Mouse (Mus musculus): ENCODE measurements around the gene Foxp1.
A peak's percentile ranks its signal among the peaks of the same experiment; 100 is the strongest.

Foxp1 gene

DNA sequence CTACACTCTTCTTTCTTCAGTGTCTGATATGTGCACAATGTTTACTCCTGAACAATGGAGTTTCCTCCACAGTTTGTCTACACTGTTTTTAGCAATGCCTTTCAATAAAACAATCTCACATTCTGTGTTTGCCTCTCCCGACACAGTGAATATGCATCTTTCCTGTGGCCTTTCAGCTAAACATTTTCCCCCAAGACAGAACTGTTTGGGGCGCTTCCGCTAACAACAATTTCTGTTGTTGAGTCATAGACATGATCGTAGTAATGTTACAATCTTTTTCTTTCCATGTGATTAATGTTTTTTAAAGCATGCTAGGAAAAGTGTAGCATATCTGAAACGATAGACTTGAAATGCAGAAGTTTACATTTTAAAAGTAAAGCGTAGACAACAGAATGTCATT is 194.4 kb downstream of the Foxp1 start:
- DNase-seq (ENCODE audit: low spot score) = no peak

DNA sequence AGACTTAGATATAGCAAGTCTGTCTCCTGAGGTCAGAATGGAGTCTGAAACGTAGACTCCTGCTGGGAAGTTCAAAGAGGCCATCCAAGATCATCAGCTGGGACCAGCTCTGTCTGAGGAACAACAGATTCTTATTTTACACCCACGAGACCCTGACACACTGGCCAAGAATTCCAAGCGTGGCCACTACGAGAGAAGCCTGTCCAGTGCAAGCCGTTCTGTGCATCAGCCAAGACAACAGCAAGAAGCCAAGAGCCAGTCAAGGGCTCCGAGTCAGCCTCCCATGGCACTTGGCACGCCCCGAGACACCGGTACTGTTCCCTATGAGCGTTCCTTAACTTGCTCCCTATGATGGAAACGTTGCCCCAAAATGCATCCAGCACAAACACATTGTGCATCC is 194.8 kb downstream of the Foxp1 start:
- DNase-seq (ENCODE audit: low spot score) = peak; percentile 38

DNA sequence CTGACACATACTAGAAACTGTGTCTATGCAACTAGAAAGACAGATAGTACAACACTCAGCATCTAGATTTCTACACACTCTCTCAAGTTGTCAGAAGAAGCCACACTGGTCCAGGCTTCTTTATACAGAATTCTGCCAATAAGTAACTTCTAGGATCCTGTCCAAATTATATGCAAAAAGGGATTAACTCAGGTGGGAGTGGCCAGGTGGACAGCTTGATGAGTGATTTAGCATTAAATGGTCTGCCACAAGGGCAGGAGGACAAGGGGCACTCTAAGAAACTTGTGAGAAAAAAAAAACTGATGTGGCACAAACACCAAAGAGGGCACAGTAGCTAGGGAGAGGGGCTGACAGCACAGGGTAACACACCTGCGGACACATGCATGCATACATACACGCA is 196.6 kb downstream of the Foxp1 start:
- no peak for DNase-seq (ENCODE audit: low spot score)

DNA sequence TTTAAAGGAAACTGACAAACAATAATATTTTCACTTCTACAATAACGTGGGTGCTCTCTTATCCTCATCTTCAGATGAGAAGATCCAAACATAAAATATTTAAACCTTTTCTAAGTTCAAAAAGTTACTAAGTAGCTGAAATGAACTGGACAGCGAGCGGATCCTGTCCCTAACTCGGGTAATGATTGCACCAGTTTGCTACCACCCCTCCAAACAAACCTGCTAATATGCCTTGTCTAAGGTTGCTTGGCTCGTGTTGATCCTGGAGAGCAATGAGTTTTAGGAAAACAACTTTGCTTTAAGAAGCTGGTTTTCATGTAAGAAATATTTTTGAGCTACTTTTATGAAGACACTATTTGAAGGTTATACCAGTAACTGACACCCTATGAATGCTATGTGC is 197.1 kb downstream of the Foxp1 start:
- DNase-seq (ENCODE audit: low spot score) = no peak

DNA sequence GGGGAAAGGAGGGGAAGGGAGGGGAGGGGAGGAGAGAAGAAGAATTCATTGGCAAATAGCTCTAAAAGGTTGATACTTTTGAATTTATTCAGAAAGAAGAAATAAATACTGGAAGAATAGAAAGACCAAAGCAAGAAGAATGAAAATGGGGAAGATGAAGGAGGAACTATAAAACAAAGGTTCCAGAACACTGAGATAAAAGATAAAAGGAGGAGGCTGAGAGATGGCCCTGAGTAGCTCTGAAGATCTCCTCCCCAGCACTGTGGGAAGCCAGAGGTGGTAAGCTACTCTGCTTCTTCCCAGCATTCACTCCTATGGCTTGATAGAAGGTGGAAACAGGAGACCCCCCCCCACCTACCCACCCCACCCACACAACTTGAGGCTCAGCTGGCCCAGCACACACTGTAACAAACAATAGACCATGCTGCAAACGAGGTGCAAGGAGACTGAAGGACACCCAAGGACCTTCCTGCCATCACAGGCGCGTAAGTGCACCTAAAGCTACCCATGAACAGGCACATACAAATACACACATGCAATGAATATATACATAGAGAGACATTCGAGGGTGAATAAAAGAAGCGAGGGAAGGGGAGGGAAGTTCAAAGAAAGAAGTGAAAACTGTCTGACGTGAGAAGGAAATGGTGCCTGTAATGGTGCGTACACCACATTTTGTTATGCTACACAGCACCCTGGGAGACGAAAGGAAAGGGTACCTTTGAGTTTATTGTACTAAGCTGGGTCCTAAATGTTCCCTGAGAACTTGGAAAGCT is 200.2 kb downstream of the Foxp1 start:
- DNase-seq (ENCODE audit: low spot score) = no peak

DNA sequence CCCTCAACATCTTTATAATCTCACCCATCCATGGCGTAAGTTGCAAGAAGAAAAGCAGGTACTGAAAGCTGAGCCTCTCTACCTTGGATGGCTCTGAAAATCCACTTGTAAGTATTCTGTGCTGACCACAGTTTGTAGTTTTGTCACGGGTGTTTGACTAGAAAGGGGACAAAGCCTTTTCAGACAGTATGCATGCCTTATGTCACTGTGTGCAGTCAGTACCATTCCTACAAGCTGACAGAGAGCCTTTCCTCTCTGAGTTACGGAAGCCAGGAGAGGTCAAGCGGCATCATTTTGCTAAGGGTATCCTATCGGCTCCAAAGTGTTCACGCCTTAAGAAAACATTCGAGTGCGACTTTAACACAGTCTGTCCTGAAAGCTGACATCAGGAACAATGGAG is 202.1 kb downstream of the Foxp1 start:
- no peak for DNase-seq (ENCODE audit: low spot score)

DNA sequence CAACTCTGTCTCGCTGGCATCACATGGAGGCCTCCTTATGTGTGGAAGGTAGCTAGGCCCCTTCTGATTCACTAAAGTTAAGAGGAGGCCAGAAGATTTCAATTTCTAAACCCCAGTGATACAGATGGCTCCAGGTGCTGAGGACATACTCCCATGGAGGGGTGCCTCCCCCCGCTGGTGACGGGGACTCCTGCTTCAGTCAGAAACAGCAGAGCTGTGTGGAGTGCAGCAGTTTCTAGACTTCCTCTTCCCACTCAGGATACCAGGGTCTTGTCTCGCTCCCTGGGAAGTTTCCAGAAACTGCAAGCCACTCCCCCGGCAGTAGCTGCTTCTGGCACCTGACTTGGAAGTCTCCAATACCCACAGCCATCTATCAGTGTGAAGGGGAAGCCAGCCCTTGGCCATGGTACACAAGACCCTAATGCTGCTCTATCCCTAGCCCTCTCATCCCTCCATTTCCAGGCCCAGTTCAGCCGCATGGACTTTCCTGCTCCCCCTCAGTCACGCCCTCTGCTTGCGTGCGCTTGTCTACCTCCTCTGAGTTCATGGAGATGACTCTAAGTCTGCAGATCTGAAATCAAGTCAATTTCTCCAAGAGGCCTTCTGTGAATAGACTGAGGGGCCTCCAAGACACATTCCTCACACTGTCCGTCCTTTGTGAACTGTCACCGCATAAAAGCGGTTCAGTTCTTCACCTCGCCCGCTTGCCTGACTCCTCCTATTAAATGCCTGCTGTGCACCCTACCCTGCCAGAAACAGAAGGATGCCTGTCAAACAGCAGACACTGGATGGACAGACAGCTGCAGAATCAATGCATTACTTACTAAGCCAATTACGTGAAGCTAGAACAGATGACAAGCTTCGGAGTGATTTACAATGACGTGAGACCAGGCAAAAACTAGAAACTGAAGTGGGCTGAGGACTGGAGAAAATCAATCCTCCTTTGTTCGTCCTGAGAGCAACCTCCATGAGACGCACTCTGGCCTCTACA is 202.8 kb downstream of the Foxp1 start:
- no peak for DNase-seq (ENCODE audit: low spot score)

DNA sequence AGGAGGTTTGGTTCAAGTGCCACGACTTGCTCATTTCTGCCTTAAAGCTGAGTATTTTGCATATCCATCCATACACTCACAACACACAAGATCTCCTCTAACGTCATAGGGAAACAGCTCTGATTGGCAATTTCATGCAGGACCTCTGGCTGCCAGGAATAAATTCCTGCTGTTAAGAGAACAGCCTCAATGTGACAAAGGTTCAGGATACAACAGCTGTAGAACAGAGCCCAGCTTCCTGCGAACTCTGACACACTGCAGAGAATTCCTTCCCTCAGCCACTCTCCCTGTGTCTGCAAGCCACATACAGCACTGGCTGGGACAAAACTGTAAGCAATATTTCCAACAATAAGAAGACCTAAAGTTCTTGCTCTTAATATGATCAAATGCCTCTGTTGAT is 207.8 kb downstream of the Foxp1 start:
- no peak for DNase-seq (ENCODE audit: low spot score)

DNA sequence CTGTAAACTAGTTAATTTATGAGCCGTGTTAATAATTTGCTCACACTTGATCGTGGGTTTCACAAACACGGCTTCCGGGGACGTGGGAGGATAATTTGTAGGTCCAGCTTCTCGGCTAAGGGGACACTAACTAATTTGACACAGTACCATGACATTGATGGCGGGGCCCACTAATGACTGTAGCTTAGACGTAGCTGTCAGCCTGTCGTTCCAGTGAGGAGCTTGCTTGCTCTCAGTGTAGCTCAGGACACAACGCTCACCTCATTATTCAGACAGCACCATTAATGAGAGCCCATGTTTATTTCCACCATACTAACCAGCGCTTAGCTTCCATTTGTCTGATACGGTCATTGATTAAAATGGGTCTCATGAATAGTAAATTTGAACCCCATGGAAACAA is 212.0 kb downstream of the Foxp1 start:
- DNase-seq (ENCODE audit: low spot score) = no peak

DNA sequence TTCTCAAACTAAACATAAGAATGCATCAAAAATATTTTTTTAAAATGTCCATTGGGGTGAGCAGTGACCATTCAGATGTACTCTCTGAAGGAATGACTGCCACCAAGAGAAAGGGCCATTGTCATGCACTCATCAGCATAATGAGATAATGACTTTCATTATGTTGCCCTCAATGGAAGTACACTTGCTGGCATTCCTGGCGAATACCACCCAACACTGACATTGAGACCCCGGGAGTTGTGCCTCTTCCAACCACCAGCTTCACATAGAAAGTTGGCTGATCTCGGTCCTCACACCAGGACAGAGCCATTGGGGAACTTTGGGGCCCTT is 212.4 kb downstream of the Foxp1 start:
- no peak for DNase-seq (ENCODE audit: low spot score)

DNA sequence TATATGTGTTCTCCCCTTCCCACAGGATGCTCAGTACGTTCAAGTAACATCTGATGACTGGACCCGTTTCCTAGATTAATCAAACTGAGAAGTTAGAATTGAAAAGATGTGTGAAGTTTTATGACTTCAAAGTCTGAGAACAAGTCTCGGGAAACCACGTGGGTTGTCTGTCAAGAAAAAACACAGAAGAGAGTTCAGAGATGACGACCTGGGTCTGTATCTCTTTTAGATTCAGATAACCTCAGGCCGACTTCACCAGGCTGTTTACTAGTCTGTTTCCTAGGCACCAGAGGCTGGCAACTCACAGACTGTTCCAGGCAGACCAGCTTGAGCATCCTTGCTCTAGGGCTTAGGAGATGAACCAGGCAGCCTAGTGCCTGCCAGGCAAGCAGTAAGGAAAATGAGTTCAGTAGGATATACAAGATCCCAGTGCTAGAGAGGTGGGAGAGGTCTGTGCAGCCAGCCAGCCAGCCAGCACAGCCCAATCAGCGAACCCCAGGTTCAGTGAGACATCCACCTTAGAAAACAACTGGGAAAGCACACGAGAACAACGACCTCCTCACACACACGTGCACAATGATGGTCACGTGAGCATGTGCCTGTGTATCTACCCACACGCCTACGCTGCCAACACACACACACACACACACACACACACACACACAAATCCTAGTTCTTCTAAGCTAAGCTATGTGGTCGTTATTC is 212.9 kb downstream of the Foxp1 start:
- DNase-seq (ENCODE audit: low spot score) = no peak

DNA sequence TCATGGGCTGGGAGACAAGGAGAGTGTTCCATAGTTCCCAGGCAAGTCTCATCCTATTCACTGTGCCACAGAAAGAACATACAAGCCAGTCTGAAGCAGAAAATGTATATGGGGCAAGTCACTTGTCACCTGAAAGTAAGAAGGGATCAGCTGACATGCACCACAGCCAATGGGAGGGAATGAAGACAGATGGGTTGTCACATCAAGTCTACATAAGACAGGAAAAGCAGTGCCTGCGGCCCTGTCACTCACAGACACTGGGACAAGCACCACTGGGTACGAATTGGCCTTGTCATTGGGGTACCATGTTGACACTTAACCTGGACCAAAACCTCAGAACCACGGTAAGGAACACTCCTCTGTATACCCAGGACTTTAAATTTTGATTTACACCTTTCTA is 216.8 kb downstream of the Foxp1 start:
- no peak for DNase-seq (ENCODE audit: low spot score)

DNA sequence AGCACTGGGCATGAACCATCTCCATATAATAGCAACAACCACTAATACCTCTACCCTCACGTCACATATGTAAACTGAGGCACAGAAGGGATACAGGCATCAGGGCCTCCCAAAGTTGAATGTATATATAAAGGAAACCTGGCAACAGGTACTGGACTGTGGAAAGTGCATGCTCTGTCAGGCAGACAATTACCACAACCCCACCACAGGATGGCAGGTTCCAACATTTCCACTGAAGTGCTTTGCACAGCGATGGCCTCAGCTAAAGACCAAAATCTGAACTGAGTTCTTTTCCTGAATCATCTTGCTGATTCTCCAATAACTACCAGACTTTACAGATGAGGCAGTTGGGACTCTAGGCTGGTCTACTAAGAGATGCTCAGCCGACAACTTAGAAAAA is 217.3 kb downstream of the Foxp1 start:
- DNase-seq (ENCODE audit: low spot score) = no peak

DNA sequence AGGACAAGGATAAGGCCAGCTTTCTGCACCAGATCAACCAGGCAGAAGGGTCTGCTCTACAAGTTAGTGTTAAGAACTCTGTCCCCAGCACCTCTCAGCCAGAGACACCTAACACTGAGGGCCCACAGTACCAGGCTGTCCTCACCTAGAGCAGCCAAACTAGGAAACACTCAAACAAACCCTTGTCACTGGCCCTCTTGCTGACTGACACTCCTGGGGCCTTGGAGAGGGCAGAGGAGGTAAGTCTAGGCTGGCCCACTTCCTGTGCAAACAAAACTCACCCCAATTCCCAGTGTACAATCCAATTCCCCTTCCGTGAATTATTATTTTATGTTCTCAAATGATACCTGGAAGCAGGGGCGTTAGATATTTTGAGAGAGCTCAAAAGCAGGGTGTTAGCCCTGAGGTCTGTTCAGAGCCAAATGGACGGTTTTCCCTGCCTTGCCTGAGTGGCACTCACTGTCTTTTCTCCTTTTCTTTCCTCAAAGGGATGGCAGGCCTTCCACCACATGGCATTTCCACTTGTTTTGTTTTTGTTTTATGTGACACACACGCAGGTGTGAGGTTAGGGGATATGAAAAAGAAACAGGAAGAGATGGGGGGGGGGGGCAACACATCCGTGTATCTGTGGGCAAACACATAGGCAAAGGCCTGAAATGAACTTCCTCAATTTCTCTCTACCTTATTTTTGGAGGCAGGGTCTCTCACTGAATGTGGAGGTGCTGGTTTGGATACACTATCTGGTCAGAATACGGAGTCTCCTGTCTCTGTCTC is 219.7 kb downstream of the Foxp1 start:
- no peak for DNase-seq (ENCODE audit: low spot score)

DNA sequence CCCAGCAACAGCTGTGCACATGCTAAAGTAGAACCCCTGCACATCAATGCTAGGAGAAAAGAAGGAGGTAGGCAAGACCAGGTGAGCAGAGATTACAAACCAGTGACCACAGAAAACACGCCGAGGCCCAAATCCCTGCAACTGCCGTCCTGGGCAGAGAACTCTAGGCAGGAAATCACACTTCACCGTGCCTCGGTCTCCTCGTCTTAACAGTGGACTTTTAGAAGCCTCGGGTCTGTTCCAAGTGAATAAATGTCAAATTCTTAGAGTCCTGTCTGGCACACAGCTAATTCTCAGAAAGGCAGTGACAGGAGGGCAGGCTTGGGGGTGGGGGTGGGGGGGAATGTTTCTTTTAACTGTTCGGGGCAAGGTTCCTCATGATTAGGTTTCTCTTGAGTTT is 220.6 kb downstream of the Foxp1 start:
- DNase-seq (ENCODE audit: low spot score) = no peak

DNA sequence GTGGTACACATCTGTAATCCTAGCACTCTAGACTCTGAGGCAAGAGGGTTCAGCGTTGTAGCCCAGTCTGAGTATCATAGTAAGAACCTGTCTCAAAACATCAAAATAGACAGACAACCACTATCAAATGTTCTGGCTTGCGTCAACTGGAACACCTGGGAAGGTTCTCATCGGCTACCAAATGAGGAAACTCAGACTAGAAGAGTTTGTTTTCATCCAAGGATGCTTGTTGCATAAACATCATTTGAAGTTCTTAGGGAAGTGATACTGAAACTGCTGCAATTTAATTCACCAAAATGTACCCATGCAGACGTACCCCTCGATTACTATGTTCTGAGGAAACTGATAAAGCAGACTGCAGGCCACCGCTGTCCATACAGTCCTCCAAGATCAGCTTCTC is 222.3 kb downstream of the Foxp1 start:
- no peak for DNase-seq (ENCODE audit: low spot score)

DNA sequence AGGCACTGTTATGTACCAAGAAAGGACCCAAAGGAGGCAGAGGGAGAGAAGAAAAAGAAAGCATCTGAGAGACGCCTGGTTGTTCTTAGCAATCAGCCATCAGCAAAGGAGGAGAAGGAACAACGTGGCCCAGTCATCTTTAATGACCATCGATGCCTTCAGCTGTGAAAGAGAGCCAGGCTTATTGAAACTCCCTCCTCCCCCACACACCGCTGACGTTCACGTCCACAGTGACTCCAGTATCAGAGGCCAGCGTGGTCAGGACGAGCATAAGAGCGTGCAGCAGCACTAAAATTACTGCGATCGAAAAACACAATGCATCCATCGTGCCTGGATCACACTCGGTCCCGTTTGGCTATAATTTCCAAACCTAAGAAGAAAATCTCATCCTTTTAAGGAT is 223.3 kb downstream of the Foxp1 start:
- no peak for DNase-seq (ENCODE audit: low spot score)

DNA sequence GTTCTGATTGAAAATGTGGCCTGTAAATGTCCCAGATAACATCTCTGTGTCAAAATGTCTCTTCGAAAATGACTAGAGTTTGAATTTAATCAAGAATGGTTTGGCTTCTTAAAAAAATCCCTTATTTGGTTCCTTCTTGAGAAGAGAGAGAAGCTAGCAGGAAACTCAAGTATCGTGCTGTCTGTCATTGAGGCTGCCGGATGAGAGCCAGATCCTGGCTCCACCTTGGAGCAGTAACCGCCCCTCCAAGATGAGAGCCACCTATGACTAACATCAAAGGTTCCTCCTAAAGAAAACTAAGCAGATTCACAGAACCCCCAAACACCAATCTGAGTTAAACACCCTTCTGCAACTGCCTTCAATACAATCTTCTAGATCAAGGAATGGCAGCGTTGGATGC is 225.0 kb downstream of the Foxp1 start:
- no peak for DNase-seq (ENCODE audit: low spot score)

DNA sequence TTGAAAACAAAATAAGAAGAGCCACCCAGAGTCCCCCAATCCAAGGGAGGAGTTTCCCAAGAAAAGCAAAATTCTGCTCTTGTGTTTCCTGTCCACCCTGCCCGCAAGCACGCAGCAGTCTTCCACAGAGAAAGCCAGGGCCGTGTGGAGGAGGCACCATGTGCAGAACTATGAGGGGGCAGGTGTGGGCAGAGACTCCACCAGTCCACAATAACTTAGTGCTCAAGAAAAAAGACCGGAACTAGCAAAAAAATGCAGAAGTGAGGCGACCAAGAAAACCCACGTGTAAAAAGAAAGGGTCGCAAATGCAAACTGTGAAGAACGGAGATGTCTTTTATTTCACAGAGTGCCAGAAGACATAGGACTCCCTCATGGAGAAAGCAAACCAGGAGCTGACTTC is 227.0 kb downstream of the Foxp1 start:
- peak; percentile 12 for DNase-seq (ENCODE audit: low spot score)

DNA sequence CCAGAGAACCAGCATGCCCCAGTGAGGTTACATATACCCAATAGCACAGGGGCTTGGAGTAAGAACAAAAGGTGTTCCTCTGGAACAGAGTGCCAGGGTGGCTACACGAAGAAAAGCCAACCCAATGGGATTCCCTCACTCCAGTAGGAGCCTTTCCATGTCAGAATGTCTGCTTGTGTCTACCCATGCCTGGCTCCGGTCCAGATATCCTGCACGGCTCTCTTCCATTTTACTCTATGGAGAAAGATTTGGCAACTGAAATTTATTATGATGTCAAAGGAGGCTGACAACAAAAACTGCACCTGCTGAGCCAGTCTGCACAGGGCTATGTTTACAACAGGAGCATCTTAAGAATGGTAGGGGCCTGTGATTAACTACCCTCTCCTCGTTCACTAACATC is 233.3 kb downstream of the Foxp1 start:
- no peak for DNase-seq (ENCODE audit: low spot score)

DNA sequence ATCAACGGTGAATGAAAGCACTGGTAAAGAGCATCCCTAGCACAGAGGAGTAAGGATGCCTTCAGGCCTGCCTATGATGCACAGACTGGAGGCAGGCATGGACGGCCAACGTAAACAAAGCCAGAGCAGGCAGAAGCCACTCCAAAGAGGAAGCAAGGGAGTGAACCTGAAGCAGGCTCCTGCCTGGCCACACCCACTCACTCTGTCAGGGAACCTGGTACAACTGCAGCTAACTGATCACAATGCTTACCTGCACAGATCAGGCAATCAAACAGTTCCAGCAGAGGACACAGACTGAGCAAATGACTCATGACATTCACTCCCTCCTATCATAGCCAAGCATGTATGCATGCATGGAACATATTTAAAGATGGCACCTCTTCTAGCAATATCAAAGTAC is 237.5 kb downstream of the Foxp1 start:
- no peak for DNase-seq (ENCODE audit: low spot score)

DNA sequence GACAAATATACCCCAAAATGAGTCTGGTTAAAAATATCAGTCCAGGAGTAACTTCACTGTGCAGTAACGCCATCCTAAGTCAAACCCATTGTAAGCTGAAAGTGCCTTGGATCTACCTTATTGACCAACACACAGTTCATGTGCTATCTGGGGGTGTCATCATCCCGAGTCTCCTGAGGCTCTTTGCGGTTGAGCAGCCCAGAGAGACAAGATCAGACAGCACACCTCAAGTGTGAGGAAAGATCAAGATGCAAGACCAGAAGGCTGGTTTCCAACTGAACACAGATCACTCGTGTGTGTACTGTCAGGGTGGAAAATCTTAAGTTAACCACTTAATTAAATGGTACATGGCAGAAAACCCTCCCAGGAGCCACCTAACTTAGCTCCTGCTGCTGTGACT is 238.5 kb downstream of the Foxp1 start:
- no peak for DNase-seq (ENCODE audit: low spot score)
